Mouse (Mus musculus) gastrocnemius, adult 18-20 months (tissue): ENCODE data around the gene Cadm4. TPM values are rescaled to one million over a fixed set of nuclear protein-coding genes. Genes with fewer than 3 reads are reported as not detected.

Experiments used
- DNase-seq: peaks from one replicate; pipeline ENCODE4 v3.0.0; 2021; ENCODE audit warnings: low spot score
- long read RNA-seq, 2 experiments: library from polyadenylated mRNA; stranded (forward); transcript quantifications; one replicate each; pipeline ENCODE4 v2.0.0; 2021
- total RNA-seq, 2 experiments: library from RNA; stranded (reverse); gene quantifications; 2 replicates each; pipeline ENCODE4 v1.2.3; 2021

Cadm4 gene
- total RNA-seq = 1 to 10 TPM; 2.3 to 3.4 TPM
- long read RNA-seq, experiment 1, partial matches to known transcripts = 0 of 1 reads
- long read RNA-seq, experiment 1, other reads (novel, unspliced or antisense) = 0 of 1 reads
- long read RNA-seq, experiment 2 = 0 reads

GRCm38 (mm10) chr7:24481474-24482207, at the start of gene Cadm4:
Gene Cadm4, plus strand, starts transcription at chr7:24482023.
- DNase-seq = peak; percentile 73

- DNase-seq = no peak
These were observed 46.5 kb upstream of the Cadm4 start for GRCm38 (mm10) chr7:24435305-24435704.

- peak; percentile 14 for DNase-seq
These were observed 43.8 kb upstream of the Cadm4 start for GRCm38 (mm10) chr7:24437981-24438380.

GRCm38 (mm10) chr7:24439191-24439590, 42.6 kb upstream of the Cadm4 start:
- DNase-seq = no peak

GRCm38 (mm10) chr7:24439891-24440290, 41.9 kb upstream of the Cadm4 start:
- no peak for DNase-seq

GRCm38 (mm10) chr7:24441785-24442184, 40.0 kb upstream of the Cadm4 start:
- peak; percentile 59 for DNase-seq

- DNase-seq = no peak
These were observed 39.5 kb upstream of the Cadm4 start for GRCm38 (mm10) chr7:24442313-24442712.

- no peak for DNase-seq
These were observed 36.4 kb upstream of the Cadm4 start for GRCm38 (mm10) chr7:24445266-24445926.

- no peak for DNase-seq
These were observed 35.0 kb upstream of the Cadm4 start for GRCm38 (mm10) chr7:24446697-24447340.

GRCm38 (mm10) chr7:24448782-24449517, 32.9 kb upstream of the Cadm4 start:
- DNase-seq = no peak

- DNase-seq = no peak
These were observed 31.2 kb upstream of the Cadm4 start for GRCm38 (mm10) chr7:24450585-24451017.

GRCm38 (mm10) chr7:24451855-24452311, 29.9 kb upstream of the Cadm4 start, which contains the start of gene Irgc1:
Gene Irgc1, minus strand, starts transcription at chr7:24452297.
- no peak for DNase-seq

GRCm38 (mm10) chr7:24454199-24454598, 27.6 kb upstream of the Cadm4 start:
- DNase-seq = no peak

- no peak for DNase-seq
These were observed 26.1 kb upstream of the Cadm4 start for GRCm38 (mm10) chr7:24455726-24456125.

- no peak for DNase-seq
These were observed 24.0 kb upstream of the Cadm4 start for GRCm38 (mm10) chr7:24457726-24458370.

GRCm38 (mm10) chr7:24459440-24459839, 22.4 kb upstream of the Cadm4 start:
- DNase-seq = no peak

- peak; percentile 27 for DNase-seq
These were observed 22.0 kb upstream of the Cadm4 start for GRCm38 (mm10) chr7:24459843-24460242.

GRCm38 (mm10) chr7:24461376-24462051, 20.3 kb upstream of the Cadm4 start:
- no peak for DNase-seq

GRCm38 (mm10) chr7:24462388-24463319, 19.2 kb upstream of the Cadm4 start, which contains the start of gene Plaur:
Gene Plaur, plus strand, starts transcription at chr7:24462484.
- DNase-seq = peak; percentile 23
